Mouse (Mus musculus) urinary bladder, postnatal 14 days (tissue): ENCODE data around the gene Rrp9.
"Not testable (repeated sequence)": the region's sequence is repeated elsewhere in the genome, so short reads cannot be mapped to it uniquely, and the experiment has no call there.

Experiments
- DNase-seq: peaks from one replicate; pipeline ENCODE4 v3.0.0; 2021; ENCODE audit warnings: low spot score

Rrp9 gene

GRCm38 (mm10) chr9:106473753-106474105 is 2.0 kb upstream of the Rrp9 start:
- no peak for DNase-seq

DNA sequence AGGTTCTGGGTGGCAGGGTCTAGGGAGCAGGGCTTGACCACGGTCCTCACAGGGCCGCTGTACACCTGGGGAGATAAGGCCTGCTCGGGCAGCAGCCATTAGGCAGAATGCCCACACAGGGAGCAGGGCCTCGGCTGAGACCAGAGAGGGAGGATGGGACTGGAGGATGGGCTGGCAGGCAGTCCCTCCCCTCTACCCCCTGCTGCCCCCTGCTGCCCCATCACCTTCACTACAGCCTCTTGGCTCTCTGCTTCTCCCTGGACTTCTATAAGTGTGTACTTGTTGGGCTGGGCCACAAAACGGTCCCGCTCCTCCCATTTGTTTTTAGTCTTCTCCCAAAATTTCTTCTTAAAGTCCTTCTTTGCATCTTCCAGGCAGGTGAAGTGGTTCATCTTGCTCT is 1.3 kb upstream of the Rrp9 start:
- peak; percentile 74 for DNase-seq

DNA sequence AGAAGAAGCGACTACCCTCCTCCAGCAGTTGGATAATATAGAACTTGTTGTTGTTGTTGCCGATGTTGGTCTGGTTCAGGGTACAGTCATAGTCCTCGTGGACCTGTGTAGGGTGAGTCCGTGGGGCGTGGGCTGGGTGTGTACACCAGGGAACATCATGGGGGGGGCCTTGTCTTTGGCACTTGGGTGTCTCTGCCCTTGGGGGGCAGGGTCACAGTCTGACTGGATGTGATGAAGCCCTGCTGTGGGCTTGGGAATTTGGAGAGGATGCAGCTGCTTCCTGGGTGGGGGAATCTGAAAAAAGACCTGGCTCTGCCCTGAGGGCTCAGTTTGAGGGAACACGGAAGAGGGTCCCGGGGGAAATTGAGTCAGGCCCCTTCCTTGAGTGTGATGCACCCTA is 717 bp upstream of the Rrp9 start:
- peak; percentile 51 for DNase-seq

- peak; percentile 75 for DNase-seq
Observed at GRCm38 (mm10) chr9:106476002-106476923, 500 bp downstream of the Rrp9 start.

- peak; percentile 99 for DNase-seq
Observed at GRCm38 (mm10) chr9:106476924-106477484, 1.2 kb downstream of the Rrp9 start, which contains the start of gene Parp3. Parp3 (minus strand) TSS chr9:106476949.

DNA sequence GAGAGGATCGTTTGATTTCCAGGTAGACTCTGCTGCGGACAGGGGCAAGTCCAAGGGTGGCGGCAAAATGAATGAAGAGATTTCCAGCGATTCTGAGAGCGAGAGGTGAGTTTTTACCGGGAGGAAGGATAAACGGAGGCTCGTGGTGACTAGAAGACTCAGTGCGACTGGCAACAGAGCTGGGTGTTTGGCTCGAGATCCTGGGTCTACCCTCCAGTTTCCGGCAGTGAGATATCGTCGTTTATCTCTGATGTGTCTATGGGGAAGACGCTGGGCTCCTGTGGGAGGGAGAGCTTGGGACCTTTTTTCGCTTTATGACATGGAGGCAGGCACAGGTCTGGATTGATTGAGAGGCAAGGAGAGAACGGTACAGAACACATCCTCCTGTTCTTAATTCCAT is 1.9 kb downstream of the Rrp9 start:
- peak; percentile 2 for DNase-seq

GRCm38 (mm10) chr9:106478101-106478500 is 2.3 kb downstream of the Rrp9 start:
- no peak for DNase-seq

- no peak for DNase-seq
Observed at GRCm38 (mm10) chr9:106480541-106480940, 4.8 kb downstream of the Rrp9 start.

DNA sequence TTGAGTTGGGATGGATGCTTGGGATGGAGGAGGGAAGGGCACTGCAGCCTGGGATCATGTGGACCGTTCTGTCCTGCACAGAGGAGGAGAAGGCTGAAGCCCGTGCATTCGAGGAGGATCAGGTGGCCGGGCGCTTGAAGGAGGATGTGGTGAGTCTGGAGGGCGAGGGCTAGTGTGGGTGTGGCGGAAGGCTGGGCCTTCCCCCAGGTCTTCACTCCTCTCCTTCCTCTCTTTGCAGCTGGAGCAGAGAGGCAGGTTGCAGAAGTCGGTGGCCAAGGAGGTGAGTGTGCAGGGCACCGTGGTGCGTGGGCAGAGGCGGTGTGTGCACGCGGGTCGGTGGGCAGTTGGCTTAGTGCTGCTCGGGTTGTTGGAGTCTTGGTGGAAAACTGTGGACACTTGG is 5.3 kb downstream of the Rrp9 start:
- DNase-seq = no peak

DNA sequence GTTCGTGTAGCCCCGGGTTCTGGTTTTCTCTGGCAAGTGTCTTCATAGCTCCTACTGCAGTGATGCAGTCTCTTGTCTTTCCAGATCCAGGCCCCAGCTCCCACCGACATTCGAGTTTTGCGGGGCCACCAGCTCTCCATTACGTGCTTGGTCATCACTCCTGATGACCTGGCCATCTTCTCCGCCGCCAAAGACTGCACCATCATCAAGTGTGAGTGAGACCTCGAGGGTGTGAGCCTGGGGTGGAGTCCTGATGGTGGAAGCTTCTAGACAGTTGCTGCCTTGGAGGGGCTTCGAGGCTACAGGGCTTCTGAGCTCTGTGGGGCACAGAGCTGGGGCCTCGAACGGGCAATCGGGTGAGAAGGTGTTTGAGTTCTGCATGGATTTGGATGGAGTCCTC is 5.9 kb downstream of the Rrp9 start:
- DNase-seq = no peak

DNA sequence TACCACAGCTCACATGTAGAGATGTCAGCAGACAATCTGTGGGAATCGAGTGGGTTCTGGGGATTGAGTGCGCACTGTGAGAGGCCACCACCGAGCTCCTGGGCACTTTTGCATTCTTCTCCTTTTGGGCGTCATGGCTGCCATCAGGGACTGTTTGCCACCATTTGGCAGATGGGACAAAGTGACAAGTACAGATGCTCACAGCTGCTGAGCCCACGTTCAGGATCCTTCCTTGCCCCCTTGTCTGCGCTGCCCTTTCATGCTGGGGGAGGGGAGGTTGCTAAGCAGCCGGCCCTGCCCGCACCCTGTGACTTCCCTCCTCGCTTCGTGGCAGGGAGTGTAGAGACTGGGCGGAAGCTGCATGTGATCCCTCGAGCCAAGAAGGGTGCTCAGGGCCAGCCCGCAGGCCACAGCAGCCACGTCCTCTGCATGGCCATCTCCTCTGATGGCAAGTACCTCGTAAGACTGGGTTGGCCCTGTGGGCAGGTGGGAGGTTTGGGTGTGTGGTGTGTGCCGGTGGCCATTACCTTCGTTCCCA is 6.9 kb downstream of the Rrp9 start:
- no peak for DNase-seq

- DNase-seq = no peak
Observed at GRCm38 (mm10) chr9:106483136-106483535, 7.4 kb downstream of the Rrp9 start.

DNA sequence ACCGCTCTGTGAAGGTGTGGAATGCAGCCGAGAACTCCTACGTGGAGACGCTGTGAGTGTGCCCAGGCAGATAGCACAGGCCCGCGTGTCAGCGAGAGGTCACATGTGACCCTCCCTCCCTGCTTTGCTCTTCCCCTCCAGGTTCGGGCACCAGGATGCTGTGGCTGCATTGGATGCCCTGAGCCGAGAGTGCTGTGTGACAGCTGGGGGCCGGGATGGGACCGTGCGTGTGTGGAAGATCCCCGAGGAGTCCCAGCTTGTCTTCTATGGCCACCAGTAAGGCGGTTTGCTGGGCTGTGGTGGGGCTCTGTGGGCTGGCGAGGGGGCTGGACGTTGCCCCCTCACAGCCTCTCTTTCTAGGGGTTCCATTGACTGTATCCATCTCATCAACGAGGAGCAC is 7.8 kb downstream of the Rrp9 start:
- DNase-seq = no peak

- no peak for DNase-seq
Observed at GRCm38 (mm10) chr9:106485076-106485475, 9.3 kb downstream of the Rrp9 start.

DNA sequence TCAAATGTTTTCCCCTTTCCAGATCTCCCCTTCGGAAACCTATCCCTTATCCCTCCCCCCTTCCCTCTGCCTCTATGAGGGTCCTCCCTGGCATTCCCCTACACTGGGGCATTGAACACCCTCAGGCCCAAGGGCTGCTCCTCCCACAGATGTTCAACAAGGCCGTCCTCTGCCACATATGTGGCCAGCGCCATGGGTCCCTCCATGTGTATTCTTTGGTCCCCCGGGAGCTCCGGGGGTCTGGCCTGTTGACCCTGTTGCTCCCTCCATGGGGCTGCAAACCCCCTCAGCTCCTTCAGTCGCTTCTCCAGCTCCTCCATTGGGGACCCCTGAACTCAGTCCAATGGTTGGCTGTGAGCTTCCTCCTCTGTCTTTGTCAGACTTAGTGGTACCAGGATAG is 11.8 kb downstream of the Rrp9 start:
- not testable (repeated sequence) for DNase-seq

- DNase-seq = no peak
Observed at GRCm38 (mm10) chr9:106499667-106500066, 23.9 kb downstream of the Rrp9 start, which contains the start of gene Iqcf1. Iqcf1 (plus strand) TSS chr9:106499967.

- no peak for DNase-seq
Observed at GRCm38 (mm10) chr9:106501846-106502245, 26.1 kb downstream of the Rrp9 start.

- no peak for DNase-seq
Observed at GRCm38 (mm10) chr9:106504246-106504645, 28.5 kb downstream of the Rrp9 start.

DNA sequence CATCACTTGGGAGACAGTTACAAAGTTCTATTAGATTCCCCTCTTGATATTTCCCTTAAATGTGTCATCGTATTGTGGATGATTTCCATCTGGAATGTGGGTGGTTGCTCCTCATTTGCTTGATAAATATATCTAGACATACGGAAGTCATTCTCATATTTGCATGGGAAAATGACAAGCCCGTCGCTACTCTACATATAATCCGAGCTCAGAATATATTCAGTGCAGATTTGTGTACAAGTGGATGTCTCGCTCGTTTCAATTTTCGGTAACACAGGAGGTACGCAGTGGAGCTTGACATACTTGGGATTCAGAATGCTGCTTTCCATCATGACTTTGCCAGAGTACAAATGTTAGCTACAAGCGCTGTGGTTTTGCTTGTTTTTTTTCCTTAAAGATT is 33.6 kb downstream of the Rrp9 start:
- DNase-seq = no peak

GRCm38 (mm10) chr9:106512729-106513450 is 37.1 kb downstream of the Rrp9 start:
- DNase-seq = no peak

DNA sequence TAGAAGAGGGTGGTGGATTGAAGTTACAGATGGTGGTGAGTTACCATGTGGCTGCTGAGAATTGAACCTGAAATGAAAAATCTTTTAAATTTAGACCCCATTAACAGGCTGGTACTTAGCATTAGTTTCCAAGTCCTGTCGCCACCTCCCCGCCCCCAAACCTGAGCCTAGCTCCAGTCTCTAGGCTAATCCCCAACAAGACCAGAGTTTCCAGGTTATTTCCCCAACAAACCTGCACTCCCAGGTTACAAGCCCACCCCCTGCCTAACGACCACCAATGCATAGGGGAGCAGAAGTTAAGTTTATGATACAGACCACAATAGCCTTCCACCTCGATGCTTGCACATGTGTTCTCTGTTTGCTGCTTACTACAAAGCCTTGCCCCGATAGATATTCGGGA is 37.8 kb downstream of the Rrp9 start:
- DNase-seq = no peak

DNA sequence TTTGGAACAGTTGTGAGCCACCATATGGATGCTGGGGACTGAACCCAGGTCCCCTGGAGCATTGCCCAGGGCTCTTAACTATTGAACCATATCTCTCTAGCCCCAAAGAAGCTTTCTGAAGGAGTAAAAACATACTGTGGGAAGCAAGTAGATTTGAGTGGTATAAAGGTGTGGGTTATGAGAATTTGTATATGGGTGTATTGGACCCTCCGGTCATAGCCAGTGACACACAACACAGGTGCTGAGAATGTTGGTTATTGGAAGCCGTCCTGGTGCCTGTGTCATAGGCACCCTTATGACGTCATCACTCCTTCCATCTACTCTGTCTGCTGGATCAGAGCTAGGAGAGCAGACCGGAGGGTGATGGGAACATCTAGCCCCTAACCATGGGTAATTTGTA is 38.5 kb downstream of the Rrp9 start, which contains the start of gene Iqcf5:
Iqcf5 (plus strand) TSS at position 301 of the 400 bp plus-strand sequence.
- DNase-seq = no peak

GRCm38 (mm10) chr9:106519433-106519832 is 43.7 kb downstream of the Rrp9 start:
- no peak for DNase-seq
